Mouse (Mus musculus): ENCODE data around the gene Tbc1d32. TPM values are rescaled to one million over a fixed set of nuclear protein-coding genes. Genes with fewer than 3 reads are reported as not detected.
A peak's percentile ranks its signal among the peaks of the same experiment; 100 is the strongest.
"Not testable (repeated sequence)": the region's sequence is repeated elsewhere in the genome, so short reads cannot be mapped to it uniquely, and the experiment has no call there.

The Tbc1d32 gene
- polyA plus RNA-seq (2015; fragmentation: Nextera tagmentation; extraction: Ambion mirVana): 2.5 and 3.0 TPM in 2 replicates

GRCm38 (mm10) chr10:56228568-56229209, at the start of gene Tbc1d32:
Tbc1d32 (minus strand) TSS chr10:56228689.
- peak within 1 kb of the TSS; percentile 58 for H3K4me2 ChIP-seq
- H3K4me3 ChIP-seq: peak within 1 kb of the TSS; percentile 62
- peak within 1 kb of the TSS; percentile 94 for H3K27ac ChIP-seq
- H3K36me3 ChIP-seq (replicated peaks): no peaks in the 10 kb centered on the region
- H3K4me1 ChIP-seq: peaks cover 11% of the 10 kb centered on the region
- 3% methylated on average over 42 of the region's 42 CpGs for WGBS
- H3K9ac ChIP-seq: peak within 1 kb of the TSS; percentile 69
- ATAC-seq (replicated peaks): peak; percentile 98
- no peaks in the 10 kb centered on the region for H3K9me3 ChIP-seq
- H3K27me3 ChIP-seq (replicated peaks): no peaks in the 10 kb centered on the region

GRCm38 (mm10) chr10:56227771-56228275, 666 bp downstream of the Tbc1d32 start:
- peak; percentile 16; the same call in 1 of the 2 replicates for ATAC-seq (replicated peaks)
- H3K9me3 ChIP-seq: no peaks in the 10 kb centered on the region
- peak overlapping the region; percentile 69; the same call in 1 of the 2 replicates for H3K9ac ChIP-seq
- 76% methylated on average over 8 of the region's 8 CpGs for WGBS
- H3K36me3 ChIP-seq (replicated peaks): no peaks in the 10 kb centered on the region
- peak overlapping the region; percentile 58 for H3K4me2 ChIP-seq
- peak overlapping the region; percentile 94 for H3K27ac ChIP-seq
- no peaks in the 10 kb centered on the region for H3K27me3 ChIP-seq (replicated peaks)
- H3K4me1 ChIP-seq: peaks cover 11% of the 10 kb centered on the region
- H3K4me3 ChIP-seq: peak overlapping the region; percentile 62

DNA sequence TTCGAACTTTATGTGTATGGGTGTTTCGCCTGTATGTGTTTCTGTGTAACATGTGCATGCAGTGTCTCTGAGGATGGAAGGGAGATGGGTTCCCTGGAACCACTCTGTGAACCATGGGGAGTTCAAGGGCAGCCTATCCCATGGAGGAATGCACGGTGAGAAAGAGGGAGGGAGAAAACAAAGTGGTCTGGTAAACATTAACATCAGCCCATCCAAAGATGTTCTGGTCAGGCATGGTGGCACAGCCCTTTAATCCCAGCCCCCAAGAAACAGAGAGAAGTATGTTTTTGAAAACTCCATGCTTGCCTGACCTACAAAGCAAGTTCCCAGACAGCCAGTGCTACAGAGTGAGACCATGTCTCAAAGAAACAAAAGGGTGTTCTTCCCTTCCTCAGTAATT, 12.7 kb downstream of the Tbc1d32 start:
- 81% methylated on average over 3 of the region's 3 CpGs for WGBS
- Histone ChIP-seq H3K4me2 (no peak overlapping the region), H3K27me3 (replicated peaks) (no peaks in the 10 kb centered on the region), H3K9ac (no peak overlapping the region), H3K9me3 (no peaks in the 10 kb centered on the region), H3K4me1 (no peaks in the 10 kb centered on the region), H3K4me3 (no peak overlapping the region), H3K36me3 (replicated peaks) (no peaks in the 10 kb centered on the region), H3K27ac (no peak overlapping the region)
- no peak for ATAC-seq (replicated peaks)

DNA sequence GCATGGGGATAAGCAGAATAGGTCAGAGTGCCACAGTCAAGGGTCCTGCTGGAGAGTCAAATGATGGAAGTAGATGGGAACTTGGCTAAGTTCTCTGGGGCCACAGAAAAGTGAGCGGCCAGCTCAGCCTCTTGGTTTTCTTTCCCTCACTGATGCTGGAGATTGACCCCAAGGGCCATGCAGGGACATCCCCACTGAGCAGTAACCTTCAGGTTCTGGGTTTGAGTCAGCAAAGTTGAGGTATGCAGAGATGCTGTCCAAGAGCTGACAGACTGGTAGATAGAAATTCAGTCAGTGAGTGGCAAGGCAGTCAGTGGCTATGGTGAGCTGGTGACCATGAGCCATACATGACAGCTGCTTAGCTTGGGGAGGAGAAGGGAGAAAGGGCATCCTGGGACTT, 18.1 kb downstream of the Tbc1d32 start:
- H3K9ac ChIP-seq: no peak overlapping the region
- no peaks in the 10 kb centered on the region for H3K27me3 ChIP-seq (replicated peaks)
- H3K9me3 ChIP-seq: no peaks in the 10 kb centered on the region
- no peak overlapping the region for H3K4me3 ChIP-seq
- H3K4me1 ChIP-seq: no peaks in the 10 kb centered on the region
- H3K4me2 ChIP-seq: no peak overlapping the region
- ATAC-seq (replicated peaks): no peak
- no peak overlapping the region for H3K27ac ChIP-seq
- 97% methylated on average over 1 of the region's 1 CpGs for WGBS
- no peaks in the 10 kb centered on the region for H3K36me3 ChIP-seq (replicated peaks)

GRCm38 (mm10) chr10:56206802-56207404, 21.6 kb downstream of the Tbc1d32 start:
- H3K4me3 ChIP-seq: no peak overlapping the region
- no peak overlapping the region for H3K4me2 ChIP-seq
- H3K27ac ChIP-seq: no peak overlapping the region
- ATAC-seq (replicated peaks): no peak
- WGBS: 90% methylated on average over 8 of the region's 8 CpGs
- no peaks in the 10 kb centered on the region for H3K9me3 ChIP-seq
- H3K27me3 ChIP-seq (replicated peaks): no peaks in the 10 kb centered on the region
- H3K4me1 ChIP-seq: no peaks in the 10 kb centered on the region
- H3K36me3 ChIP-seq (replicated peaks): no peaks in the 10 kb centered on the region
- no peak overlapping the region for H3K9ac ChIP-seq

DNA sequence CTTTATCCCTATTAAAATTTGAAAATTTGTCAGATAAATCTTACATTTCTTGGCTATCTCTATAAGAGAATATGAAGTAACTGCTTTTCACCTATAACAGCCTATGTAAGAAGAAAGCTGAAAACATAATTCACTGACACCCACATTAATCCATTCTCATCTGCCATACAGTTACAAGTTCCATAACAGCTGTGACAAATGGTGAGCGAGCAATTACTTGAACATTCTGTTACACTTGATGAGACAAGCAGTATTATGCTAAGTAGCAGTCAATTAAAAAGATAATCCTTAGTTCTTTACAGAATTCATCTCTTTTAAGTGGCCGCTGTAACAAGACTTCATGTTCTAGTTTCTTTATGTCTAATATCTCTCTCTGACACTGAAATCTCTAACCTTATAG, 24.1 kb downstream of the Tbc1d32 start:
- no peaks in the 10 kb centered on the region for H3K36me3 ChIP-seq (replicated peaks)
- no peaks in the 10 kb centered on the region for H3K4me1 ChIP-seq
- H3K4me2 ChIP-seq: no peak overlapping the region
- H3K4me3 ChIP-seq: no peak overlapping the region
- no peak for ATAC-seq (replicated peaks)
- H3K9ac ChIP-seq: no peak overlapping the region
- no peaks in the 10 kb centered on the region for H3K9me3 ChIP-seq
- no peaks in the 10 kb centered on the region for H3K27me3 ChIP-seq (replicated peaks)
- WGBS: 87% methylated on average over 2 of the region's 2 CpGs
- H3K27ac ChIP-seq: no peak overlapping the region

DNA sequence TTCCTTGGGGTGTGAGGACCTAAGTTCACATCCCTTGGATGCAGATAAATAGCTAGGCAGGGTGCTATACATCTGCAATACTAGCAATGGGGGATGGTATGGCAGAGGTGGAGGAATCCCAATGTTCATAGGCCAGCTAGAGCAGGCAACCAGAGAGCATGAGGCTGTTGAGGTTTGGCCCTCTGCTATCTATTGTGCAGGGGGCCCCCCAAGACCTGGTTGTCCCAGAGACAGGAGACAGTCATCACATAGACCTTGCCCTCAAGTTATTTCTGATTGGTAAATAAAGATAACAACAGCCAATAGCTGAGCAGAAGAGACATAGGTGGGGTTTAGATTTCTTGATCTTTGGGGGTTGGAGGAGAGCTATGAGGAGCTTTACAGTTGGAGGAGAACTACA, 28.6 kb downstream of the Tbc1d32 start:
- no peaks in the 10 kb centered on the region for H3K9me3 ChIP-seq
- H3K27me3 ChIP-seq (replicated peaks): no peaks in the 10 kb centered on the region
- H3K4me1 ChIP-seq: 0 out of 2 replicates have a peak, but pooled peaks cover 6% of the 10 kb centered on the region
- H3K4me2 ChIP-seq: no peak overlapping the region
- ATAC-seq (replicated peaks): no peak
- no peaks in the 10 kb centered on the region for H3K36me3 ChIP-seq (replicated peaks)
- H3K4me3 ChIP-seq: no peak overlapping the region
- H3K27ac ChIP-seq: no peak overlapping the region
- no peak overlapping the region for H3K9ac ChIP-seq

DNA sequence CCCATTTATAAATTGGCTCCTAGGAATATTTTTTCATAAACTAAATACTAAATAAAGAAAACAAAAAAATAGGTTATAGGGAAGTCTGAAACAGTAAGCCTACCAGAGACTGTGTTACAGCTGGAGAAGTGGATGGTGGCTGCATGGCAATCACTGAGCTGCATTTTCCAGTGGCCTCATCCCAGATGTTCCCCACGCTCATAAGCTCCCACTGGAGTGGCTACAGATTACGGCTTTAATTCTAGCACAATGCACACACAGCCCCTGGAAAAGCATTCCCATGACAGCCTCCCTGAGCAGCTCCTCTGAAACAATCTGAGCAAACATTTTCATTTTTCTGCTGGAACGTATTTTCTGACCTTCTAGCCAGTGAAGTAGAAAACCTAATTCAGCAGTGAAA, 29.8 kb downstream of the Tbc1d32 start:
- 39% methylated on average over 3 of the region's 3 CpGs for WGBS
- Histone ChIP-seq H3K9ac (no peak overlapping the region), H3K4me2 (no peak overlapping the region), H3K4me3 (no peak overlapping the region), H3K4me1 (0 out of 2 replicates have a peak, but pooled peaks cover 6% of the 10 kb centered on the region), H3K27ac (peak overlapping the region; percentile 45; the same call in 1 of the 2 replicates), H3K9me3 (no peaks in the 10 kb centered on the region), H3K27me3 (replicated peaks) (no peaks in the 10 kb centered on the region), H3K36me3 (replicated peaks) (no peaks in the 10 kb centered on the region)
- peak; percentile 60 for ATAC-seq (replicated peaks)

DNA sequence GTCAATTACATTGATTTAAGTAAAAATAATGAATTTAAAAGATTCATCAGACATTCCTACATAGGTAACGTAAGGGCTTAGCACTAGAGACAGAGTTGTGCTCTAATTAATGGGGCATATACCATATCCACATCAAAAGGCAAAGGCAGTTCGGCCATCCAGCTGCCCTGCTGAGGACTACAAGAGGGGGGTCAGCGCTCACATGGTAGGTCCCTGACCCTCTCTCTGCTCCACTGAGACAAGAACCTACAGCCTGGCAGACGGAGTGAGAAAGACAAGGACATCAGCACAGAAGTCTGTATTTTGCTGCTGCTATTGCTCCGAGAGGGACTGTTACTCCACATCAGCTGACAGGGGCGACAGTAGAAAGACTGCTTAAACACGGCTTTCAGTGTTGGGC, 34.2 kb downstream of the Tbc1d32 start:
- peak; percentile 75; the same call in 1 of the 2 replicates for ATAC-seq (replicated peaks)
- WGBS: 53% methylated on average over 7 of the region's 7 CpGs

DNA sequence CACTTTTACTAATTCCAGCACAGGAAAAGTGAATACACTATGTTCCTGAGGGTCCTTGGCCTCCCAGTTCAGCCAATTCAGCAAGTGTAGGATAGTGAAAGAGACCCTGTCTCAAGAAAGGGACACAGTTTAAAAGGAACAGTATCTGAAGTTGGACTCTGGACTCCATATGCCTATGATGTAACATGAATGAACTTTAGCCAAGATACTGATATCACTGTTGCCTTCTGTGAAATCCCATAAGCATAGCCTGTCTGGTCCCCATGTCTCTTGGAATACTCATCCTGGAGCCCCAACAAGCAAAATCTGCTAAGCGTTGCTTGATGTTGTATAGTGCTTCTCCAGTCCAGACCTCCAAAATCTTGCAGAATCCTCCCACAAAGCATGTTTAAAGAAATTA, 46.8 kb downstream of the Tbc1d32 start:
- Histone ChIP-seq H3K36me3 (replicated peaks) (no peaks in the 10 kb centered on the region), H3K27ac (no peak overlapping the region), H3K27me3 (replicated peaks) (no peaks in the 10 kb centered on the region), H3K4me3 (no peak overlapping the region), H3K4me2 (no peak overlapping the region), H3K9ac (no peak overlapping the region), H3K9me3 (no peaks in the 10 kb centered on the region), H3K4me1 (no peaks in the 10 kb centered on the region)
- WGBS: 98% methylated on average over 1 of the region's 1 CpGs
- no peak for ATAC-seq (replicated peaks)

More for the DNA sequence above, 34.2 kb downstream of the Tbc1d32 start:
- H3K9me3 ChIP-seq: no peaks in the 10 kb centered on the region
- no peak overlapping the region for H3K4me3 ChIP-seq
- no peak overlapping the region for H3K4me2 ChIP-seq
- no peaks in the 10 kb centered on the region for H3K27me3 ChIP-seq (replicated peaks)
- 0 out of 2 replicates have a peak, but pooled peaks cover 6% of the 10 kb centered on the region for H3K4me1 ChIP-seq
- no peak overlapping the region for H3K27ac ChIP-seq
- no peak overlapping the region for H3K9ac ChIP-seq
- no peaks in the 10 kb centered on the region for H3K36me3 ChIP-seq (replicated peaks)

GRCm38 (mm10) chr10:56173184-56173583, 55.3 kb downstream of the Tbc1d32 start:
- Histone ChIP-seq H3K27ac (no peak overlapping the region), H3K4me1 (no peaks in the 10 kb centered on the region), H3K9me3 (no peaks in the 10 kb centered on the region), H3K4me3 (no peak overlapping the region), H3K36me3 (replicated peaks) (no peaks in the 10 kb centered on the region), H3K4me2 (no peak overlapping the region), H3K27me3 (replicated peaks) (no peaks in the 10 kb centered on the region), H3K9ac (no peak overlapping the region)
- WGBS: 90% methylated on average over 5 of the region's 5 CpGs
- no peak for ATAC-seq (replicated peaks)

- not testable (repeated sequence) for H3K4me3 ChIP-seq; H3K27ac ChIP-seq; ATAC-seq (replicated peaks); H3K9me3 ChIP-seq; H3K4me2 ChIP-seq; H3K4me1 ChIP-seq; H3K36me3 ChIP-seq (replicated peaks); H3K9ac ChIP-seq; H3K27me3 ChIP-seq (replicated peaks)
Measured at GRCm38 (mm10) chr10:56167721-56168120, 60.8 kb downstream of the Tbc1d32 start.

- Histone ChIP-seq H3K36me3 (replicated peaks) (no peaks in the 10 kb centered on the region), H3K4me1 (no peaks in the 10 kb centered on the region), H3K9ac (no peak overlapping the region), H3K27me3 (replicated peaks) (no peaks in the 10 kb centered on the region), H3K9me3 (no peaks in the 10 kb centered on the region), H3K4me2 (no peak overlapping the region), H3K27ac (no peak overlapping the region), H3K4me3 (no peak overlapping the region)
- WGBS: 89% methylated on average over 4 of the region's 4 CpGs
- no peak for ATAC-seq (replicated peaks)
Measured at GRCm38 (mm10) chr10:56165758-56166157, 62.7 kb downstream of the Tbc1d32 start.
